Mouse (Mus musculus) liver, adult 2 months (tissue): ENCODE measurements at regions not wholly inside any gene's neighbourhood (a gene's known extent, or its start where the extent isn't known, plus 50 kb on each side); places are given as distances from the start of the nearest gene placed in this dataset.

Experiments used
- CTCF ChIP-seq: fragments of 200-500 bp; IDR thresholded peaks from 2 replicates; pipeline ENCODE4 v1.5.1; 2011; ENCODE audit warnings: low read depth, low read length, control low read depth
- POLR2A ChIP-seq: fragments of 200-500 bp; IDR thresholded peaks from 2 replicates; pipeline ENCODE4 v1.6.1; 2011; ENCODE audit warnings: low read length, control low read depth; ENCODE audit not compliant: insufficient read depth; ENCODE audit errors: extremely low read depth

GRCm38 (mm10) chr7:88928245-88928795 is 475.7 kb downstream of the Tmem135 start:
- TF ChIP-seq CTCF (no peak), POLR2A (no peak)
